Mouse (Mus musculus): Measurements from ENCODE around the gene Thbd. TPM values are rescaled to one million over a fixed set of nuclear protein-coding genes. Genes with fewer than 3 reads are reported as not detected.

Gene Thbd
- polyA plus RNA-seq (2015; fragmentation: Nextera tagmentation; extraction: Ambion mirVana) = 8.8 and 10.3 TPM in 2 replicates

DNA sequence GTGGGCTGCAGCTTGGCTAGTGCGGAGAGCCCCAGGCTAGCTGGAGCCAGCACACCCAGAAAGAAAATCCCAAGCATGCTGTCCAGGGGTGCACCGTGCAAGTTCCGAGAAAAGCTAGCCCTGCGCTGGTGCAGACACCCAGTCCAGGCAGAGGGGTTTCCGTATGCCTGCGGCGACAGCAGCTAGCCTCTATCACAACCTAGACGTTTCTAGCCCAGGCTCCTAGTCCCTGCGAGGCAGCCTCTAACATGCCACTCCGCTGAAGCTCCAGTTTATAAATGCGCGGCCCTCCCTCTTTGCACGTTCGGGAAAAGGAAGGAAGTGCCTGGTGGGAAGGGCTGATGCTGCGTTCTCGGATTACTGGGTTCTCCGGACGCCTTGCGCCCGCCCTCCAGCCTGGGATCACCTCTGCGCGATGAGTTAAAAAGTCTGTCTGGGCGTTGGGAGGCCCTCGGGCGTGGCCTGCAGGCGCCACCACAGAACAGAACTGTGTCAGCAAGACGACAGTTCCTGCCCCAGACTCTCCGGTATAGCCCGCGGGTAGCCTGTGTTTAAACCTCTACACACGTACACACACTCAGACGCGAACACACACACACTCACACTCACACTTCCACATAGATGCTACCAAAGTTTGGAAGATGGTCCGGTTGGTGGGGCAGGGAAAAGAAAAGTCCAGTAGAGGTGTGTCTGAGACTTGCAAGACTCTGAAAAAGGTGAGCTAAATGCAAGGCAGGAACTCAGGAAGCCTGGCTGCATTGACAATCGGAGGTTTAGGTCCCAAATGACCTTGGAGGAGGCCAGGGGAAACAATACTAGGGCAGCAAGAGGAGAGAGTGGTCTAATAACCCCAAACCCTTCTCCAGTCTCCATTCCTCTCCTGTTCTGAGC is at the start of gene Thbd:
TSS of gene Thbd (minus strand) at position 319 of the 891 bp plus-strand sequence.
- WGBS = 3% methylated on average over 35 of the region's 35 CpGs
- peak within 1 kb of the TSS; percentile 62 for H3K4me2 ChIP-seq
- H3K27me3 ChIP-seq = peaks cover 60% of the 10 kb centered on the region
- 0 out of 2 replicates have a peak within 1 kb of the TSS, but pooled peaks have one; percentile 0 for H3K27ac ChIP-seq
- H3K9ac ChIP-seq = peak within 1 kb of the TSS; percentile 54
- no peaks in the 10 kb centered on the region for H3K36me3 ChIP-seq
- peak within 1 kb of the TSS; percentile 41 for H3K4me3 ChIP-seq
- H3K4me1 ChIP-seq (replicated peaks) = peaks cover 30% of the 10 kb centered on the region
- peak; percentile 50 for ATAC-seq (ENCODE audit: low FRiP score)
- no peaks in the 10 kb centered on the region for H3K9me3 ChIP-seq

DNA sequence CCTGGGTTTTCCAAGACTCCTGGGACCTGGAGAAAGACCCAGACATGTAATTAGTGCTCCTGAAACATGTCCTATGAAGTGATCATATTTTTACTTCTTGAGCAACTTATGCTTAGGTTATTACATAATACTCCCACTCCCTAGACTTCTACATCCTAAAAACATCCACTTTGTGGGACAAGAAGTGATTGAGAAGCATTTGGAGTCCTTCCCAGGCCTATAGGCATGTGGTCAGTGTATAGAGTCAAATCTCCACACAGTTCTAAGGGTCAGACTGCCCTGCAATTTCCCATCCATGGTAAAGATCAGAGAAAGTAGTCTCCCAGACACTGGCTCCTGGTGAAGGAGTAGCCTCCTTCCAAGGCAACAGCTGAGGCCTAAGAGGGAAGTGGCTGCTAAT is 47.4 kb upstream of the Thbd start:
- Histone ChIP-seq H3K4me2 (no peak overlapping the region), H3K27ac (no peak overlapping the region), H3K27me3 (no peaks in the 10 kb centered on the region), H3K36me3 (no peaks in the 10 kb centered on the region), H3K4me3 (no peak overlapping the region), H3K9ac (no peak overlapping the region), H3K9me3 (no peaks in the 10 kb centered on the region), H3K4me1 (replicated peaks) (no peaks in the 10 kb centered on the region)
- no peak for ATAC-seq (ENCODE audit: low FRiP score)

DNA sequence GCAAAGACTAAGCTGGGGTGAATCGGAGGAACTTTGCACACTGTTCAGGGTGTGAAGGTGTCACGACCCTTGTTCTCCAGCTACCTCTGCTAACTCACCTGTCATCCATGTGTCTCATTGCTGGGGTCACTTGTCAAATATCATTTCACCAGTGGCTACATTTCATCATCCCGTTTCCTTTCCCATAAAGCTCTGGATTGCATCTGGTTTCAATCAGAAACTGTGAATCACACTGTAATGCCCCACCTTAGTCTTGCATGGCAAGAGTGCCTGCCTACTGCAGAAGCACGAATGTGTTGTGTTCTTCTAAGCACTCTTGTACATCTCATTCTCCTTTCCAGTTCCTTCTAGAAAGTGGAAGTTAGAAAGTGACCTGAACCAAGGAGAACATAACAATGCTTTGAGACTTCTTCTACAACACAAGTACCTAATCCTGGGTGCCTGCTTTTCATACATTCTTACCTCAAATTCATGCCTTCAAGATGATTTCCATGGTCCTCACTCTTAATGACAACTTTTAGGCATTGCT is 46.1 kb upstream of the Thbd start:
- Histone ChIP-seq H3K4me1 (replicated peaks) (no peaks in the 10 kb centered on the region), H3K27me3 (no peaks in the 10 kb centered on the region), H3K9ac (no peak overlapping the region), H3K4me3 (no peak overlapping the region), H3K27ac (no peak overlapping the region), H3K4me2 (no peak overlapping the region), H3K9me3 (no peaks in the 10 kb centered on the region), H3K36me3 (no peaks in the 10 kb centered on the region)
- WGBS = 82% methylated on average over 4 of the region's 4 CpGs
- no peak for ATAC-seq (ENCODE audit: low FRiP score)

DNA sequence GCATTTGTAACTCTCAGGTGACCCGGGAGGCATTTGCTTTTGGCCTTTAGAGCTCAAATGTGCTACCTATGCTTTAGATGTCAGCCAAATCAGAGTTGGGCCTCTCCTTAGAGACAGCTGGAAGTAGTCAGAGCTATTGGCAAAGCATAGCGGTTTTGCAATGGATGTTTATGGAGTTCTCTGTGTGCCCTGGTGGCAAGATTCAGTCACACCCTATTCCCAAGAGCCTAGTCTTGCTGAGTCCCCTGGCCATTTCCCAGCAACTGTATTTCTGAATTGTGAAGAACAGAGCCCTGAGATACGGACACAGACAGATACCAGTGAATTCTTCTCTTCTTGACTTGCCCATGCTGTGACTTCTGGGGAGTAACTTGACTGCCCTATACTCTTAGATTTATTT is 45.1 kb upstream of the Thbd start:
- Histone ChIP-seq H3K4me1 (replicated peaks) (no peaks in the 10 kb centered on the region), H3K9me3 (no peaks in the 10 kb centered on the region), H3K36me3 (no peaks in the 10 kb centered on the region), H3K4me2 (no peak overlapping the region), H3K27ac (no peak overlapping the region), H3K4me3 (no peak overlapping the region), H3K9ac (no peak overlapping the region), H3K27me3 (no peaks in the 10 kb centered on the region)
- 93% methylated on average over 3 of the region's 3 CpGs for WGBS
- ATAC-seq (ENCODE audit: low FRiP score) = no peak

DNA sequence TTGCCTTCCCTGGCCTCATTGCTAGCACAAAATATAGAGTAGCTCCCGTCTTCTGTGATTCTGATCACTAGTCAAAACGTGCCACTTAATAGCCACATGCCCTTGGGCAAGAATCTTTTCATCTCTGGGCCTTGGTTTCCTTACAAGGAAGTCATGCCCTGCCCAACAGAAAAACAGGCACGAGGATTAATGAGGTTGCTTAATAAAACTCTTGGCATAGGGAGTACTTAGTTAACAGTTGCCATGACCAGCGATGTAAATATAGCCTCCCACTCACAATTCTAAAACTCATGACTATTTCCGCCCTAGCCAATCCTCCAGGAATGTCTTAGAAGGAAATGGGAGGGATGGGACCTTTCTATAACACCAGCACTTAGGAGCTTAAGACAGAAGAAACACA is 43.5 kb upstream of the Thbd start:
- H3K27me3 ChIP-seq = no peaks in the 10 kb centered on the region
- 79% methylated on average over 5 of the region's 5 CpGs for WGBS
- H3K36me3 ChIP-seq = no peaks in the 10 kb centered on the region
- H3K4me1 ChIP-seq (replicated peaks) = no peaks in the 10 kb centered on the region
- H3K4me2 ChIP-seq = no peak overlapping the region
- no peak overlapping the region for H3K9ac ChIP-seq
- no peaks in the 10 kb centered on the region for H3K9me3 ChIP-seq
- no peak overlapping the region for H3K27ac ChIP-seq
- no peak overlapping the region for H3K4me3 ChIP-seq
- no peak for ATAC-seq (ENCODE audit: low FRiP score)

DNA sequence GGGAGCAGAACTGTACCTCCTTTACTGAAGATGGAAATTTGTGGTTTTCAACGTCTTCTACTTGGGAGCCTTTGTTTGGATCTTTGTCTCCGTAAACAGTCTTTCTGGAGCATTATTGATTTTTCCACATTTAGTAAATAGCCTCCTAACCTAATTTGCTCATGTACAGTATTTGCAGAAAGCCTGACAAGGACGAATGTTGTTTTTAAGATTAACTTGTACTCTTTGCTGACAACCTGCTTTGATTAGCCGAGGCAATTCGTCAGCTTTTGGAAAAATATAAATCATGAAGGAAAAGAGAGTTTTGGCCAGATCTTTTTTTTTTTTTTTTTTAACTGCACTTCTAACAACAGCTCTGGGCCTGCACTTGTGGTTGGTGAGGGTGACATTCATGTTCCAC is 42.6 kb upstream of the Thbd start:
- Histone ChIP-seq H3K9me3 (no peaks in the 10 kb centered on the region), H3K9ac (no peak overlapping the region), H3K27me3 (no peaks in the 10 kb centered on the region), H3K4me3 (no peak overlapping the region), H3K36me3 (no peaks in the 10 kb centered on the region), H3K4me2 (no peak overlapping the region), H3K27ac (no peak overlapping the region), H3K4me1 (replicated peaks) (no peaks in the 10 kb centered on the region)
- WGBS = 86% methylated on average over 5 of the region's 5 CpGs
- no peak for ATAC-seq (ENCODE audit: low FRiP score)

DNA sequence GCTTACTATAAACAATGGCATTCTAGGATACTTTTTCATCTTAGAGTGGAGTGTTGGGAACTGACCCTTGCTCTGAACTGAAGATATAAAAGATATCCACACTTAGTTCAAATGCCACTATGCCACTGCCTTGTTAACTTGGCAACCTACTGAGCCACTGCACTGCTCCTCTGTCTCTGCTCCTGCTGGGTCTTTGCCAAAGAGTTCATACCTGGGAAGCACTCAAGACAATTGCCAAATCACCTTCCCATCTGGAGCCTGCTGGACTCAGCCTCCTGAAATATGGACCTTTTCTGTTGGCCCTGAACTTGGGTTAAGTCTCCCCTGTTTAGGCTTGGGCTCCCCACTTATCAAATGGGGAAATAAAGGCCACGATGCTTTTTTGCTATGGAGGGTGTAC is 41.7 kb upstream of the Thbd start:
- Histone ChIP-seq H3K9me3 (no peaks in the 10 kb centered on the region), H3K27me3 (no peaks in the 10 kb centered on the region), H3K36me3 (no peaks in the 10 kb centered on the region), H3K4me3 (no peak overlapping the region), H3K27ac (no peak overlapping the region), H3K4me2 (no peak overlapping the region), H3K4me1 (replicated peaks) (no peaks in the 10 kb centered on the region), H3K9ac (no peak overlapping the region)
- WGBS = 89% methylated on average over 1 of the region's 1 CpGs
- no peak for ATAC-seq (ENCODE audit: low FRiP score)

DNA sequence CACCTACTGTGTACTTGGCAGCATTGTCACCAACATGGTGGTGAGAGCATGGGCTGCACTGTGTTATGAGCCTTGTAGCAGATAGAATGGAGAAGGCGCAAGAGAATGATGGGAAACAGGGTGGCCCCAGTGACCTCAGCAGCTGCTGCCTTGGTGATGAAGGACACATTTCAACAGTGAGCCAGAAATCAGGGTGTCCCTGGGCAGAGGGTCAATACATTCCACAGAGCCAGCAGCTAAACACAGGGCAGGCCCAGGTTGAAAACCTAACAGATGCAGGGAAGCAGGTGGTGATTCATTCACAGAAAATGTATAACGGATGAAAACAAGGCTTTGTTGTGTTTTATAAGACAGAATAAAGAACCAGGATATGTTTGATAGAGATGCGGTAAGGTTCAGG is 38.5 kb upstream of the Thbd start:
- no peaks in the 10 kb centered on the region for H3K9me3 ChIP-seq
- no peak overlapping the region for H3K4me3 ChIP-seq
- no peak overlapping the region for H3K9ac ChIP-seq
- no peak for ATAC-seq (ENCODE audit: low FRiP score)
- no peaks in the 10 kb centered on the region for H3K27me3 ChIP-seq
- WGBS = 79% methylated on average over 3 of the region's 3 CpGs
- H3K27ac ChIP-seq = no peak overlapping the region
- no peaks in the 10 kb centered on the region for H3K4me1 ChIP-seq (replicated peaks)
- no peak overlapping the region for H3K4me2 ChIP-seq
- H3K36me3 ChIP-seq = no peaks in the 10 kb centered on the region

DNA sequence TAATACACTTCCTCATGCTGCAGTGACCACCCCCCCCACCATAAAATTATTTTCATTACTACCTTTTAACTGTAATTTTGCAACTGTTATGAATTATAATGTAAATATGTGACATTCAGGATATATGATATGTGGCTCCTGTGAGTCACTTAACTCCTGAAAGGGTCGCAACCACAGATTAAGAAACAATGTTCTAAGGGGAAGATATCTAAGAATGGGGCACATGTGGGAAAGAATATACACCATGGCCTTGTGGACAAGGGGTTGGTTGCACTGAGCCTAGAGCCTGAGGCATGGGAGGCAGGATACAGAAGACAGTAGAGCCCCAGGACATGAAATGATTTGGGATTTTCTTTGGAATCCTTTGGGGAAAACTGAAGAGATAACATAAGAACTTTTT is 37.6 kb upstream of the Thbd start:
- 98% methylated on average over 1 of the region's 1 CpGs for WGBS
- no peak overlapping the region for H3K4me2 ChIP-seq
- ATAC-seq (ENCODE audit: low FRiP score) = no peak

DNA sequence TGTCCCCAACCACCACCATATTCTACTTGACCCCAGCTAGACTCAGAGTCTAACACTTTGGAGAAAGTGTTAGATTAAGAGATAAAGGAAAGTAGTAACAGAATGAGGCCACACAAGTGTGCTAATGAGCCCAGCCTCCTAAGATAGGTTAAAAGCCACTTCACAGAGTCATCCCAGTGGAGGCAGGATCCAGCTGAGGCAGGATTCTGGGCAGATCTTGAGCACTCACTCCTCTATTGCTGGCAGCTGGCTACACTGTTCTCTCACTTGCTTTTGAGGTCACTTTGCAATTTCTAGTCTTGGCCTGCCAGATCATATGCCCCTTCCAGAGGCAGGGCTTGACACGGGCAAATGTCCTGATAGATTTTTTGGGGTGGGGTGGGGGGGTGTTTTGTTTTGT is 36.5 kb upstream of the Thbd start:
- Histone ChIP-seq H3K9me3 (no peaks in the 10 kb centered on the region), H3K4me2 (no peak overlapping the region), H3K27ac (0 out of 2 replicates have a peak overlapping the region, but pooled peaks have one; percentile 10), H3K36me3 (no peaks in the 10 kb centered on the region), H3K4me1 (replicated peaks) (no peaks in the 10 kb centered on the region), H3K27me3 (no peaks in the 10 kb centered on the region), H3K9ac (no peak overlapping the region), H3K4me3 (no peak overlapping the region)
- no peak for ATAC-seq (ENCODE audit: low FRiP score)
- whole genome bisulfite sequencing = 77% methylated on average over 1 of the region's 1 CpGs

More for the DNA sequence above, 37.6 kb upstream of the Thbd start:
- Histone ChIP-seq H3K27ac (no peak overlapping the region), H3K4me1 (replicated peaks) (no peaks in the 10 kb centered on the region), H3K36me3 (no peaks in the 10 kb centered on the region), H3K27me3 (no peaks in the 10 kb centered on the region), H3K4me3 (no peak overlapping the region), H3K9me3 (no peaks in the 10 kb centered on the region), H3K9ac (no peak overlapping the region)

DNA sequence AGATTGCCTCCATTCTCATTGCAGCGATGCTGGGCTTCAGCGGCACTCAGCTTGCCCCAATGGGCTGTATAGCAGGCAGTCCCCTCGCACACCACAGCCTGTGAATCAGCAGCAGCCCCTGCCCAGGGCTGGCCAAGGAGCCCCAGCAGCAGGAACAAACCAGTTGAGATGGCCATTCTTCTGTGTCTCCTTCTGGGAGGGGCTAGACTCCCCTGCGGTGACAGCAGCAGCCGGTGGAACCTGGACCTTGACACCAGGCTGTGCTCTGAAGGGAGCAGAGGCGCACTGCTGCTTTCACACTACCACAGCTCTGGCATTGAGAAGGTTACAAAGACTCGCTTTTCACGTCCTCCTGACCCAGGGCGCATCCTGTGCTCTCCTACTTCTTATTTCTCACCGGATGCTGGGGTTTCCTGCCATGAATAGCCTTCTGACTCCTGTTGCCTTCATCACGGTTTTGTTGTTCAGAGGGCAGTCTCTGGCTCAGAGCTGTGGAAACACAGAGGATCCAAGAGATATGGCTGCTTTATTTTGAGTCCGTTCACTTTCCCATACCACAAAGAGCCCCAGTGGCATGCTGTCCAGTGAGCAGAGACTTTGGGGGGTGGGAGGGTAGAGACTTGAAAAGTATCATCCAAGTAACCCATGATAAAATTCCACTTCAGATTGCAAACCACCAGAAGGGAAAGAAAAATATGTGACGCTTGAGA is 35.4 kb upstream of the Thbd start, which contains the start of gene Cd93:
TSS of gene Cd93 (minus strand) at position 315 of the 710 bp plus-strand sequence.
- Histone ChIP-seq H3K27me3 (no peaks in the 10 kb centered on the region), H3K9me3 (no peaks in the 10 kb centered on the region), H3K4me3 (peak within 1 kb of the TSS; percentile 7; the same call in 1 of the 2 replicates), H3K36me3 (no peaks in the 10 kb centered on the region), H3K4me2 (no peak within 1 kb of the TSS), H3K27ac (peak within 1 kb of the TSS; percentile 71), H3K9ac (no peak within 1 kb of the TSS; the same call in 1 of the 2 replicates), H3K4me1 (replicated peaks) (no peaks in the 10 kb centered on the region)
- WGBS = 62% methylated on average over 13 of the region's 13 CpGs
- ATAC-seq (ENCODE audit: low FRiP score) = peak; percentile 54; the same call in 1 of the 2 replicates

DNA sequence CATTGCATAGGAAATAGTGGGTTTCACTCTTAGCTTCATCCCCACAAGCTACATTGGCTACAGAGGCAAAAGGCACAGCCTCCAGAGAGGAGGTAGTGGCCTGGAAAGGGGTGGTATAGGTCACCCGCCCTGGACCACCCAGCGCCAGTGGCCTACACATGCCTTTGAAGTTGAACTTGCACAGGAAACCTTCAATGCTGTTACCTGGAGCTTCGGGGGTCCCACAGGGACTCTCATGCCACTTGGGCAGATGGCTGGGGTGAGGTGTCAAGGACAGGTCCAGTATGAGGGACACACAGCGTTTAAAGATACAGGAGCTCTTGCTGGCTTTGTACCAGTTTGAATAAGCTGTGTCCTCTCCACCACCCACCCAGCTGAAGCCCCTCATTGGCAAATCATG is 34.7 kb upstream of the Thbd start:
- ATAC-seq (ENCODE audit: low FRiP score) = no peak
- no peaks in the 10 kb centered on the region for H3K9me3 ChIP-seq
- 87% methylated on average over 4 of the region's 4 CpGs for whole genome bisulfite sequencing
- H3K27ac ChIP-seq = peak overlapping the region; percentile 71
- H3K4me2 ChIP-seq = no peak overlapping the region
- peak overlapping the region; percentile 7; the same call in 1 of the 2 replicates for H3K4me3 ChIP-seq
- H3K4me1 ChIP-seq (replicated peaks) = no peaks in the 10 kb centered on the region
- H3K27me3 ChIP-seq = no peaks in the 10 kb centered on the region
- no peaks in the 10 kb centered on the region for H3K36me3 ChIP-seq
- no peak overlapping the region; the same call in 1 of the 2 replicates for H3K9ac ChIP-seq
